Mouse (Mus musculus) right cerebral cortex, adult 2 months (tissue): Measurements from ENCODE around the gene Slc22a3.

Experiments used
- DNase-seq, 2 experiments: peaks; one replicate each; pipeline ENCODE4 v3.0.0; 2021 to 2022; ENCODE audit warnings: low spot score in 2 of 2

Gene Slc22a3

DNA sequence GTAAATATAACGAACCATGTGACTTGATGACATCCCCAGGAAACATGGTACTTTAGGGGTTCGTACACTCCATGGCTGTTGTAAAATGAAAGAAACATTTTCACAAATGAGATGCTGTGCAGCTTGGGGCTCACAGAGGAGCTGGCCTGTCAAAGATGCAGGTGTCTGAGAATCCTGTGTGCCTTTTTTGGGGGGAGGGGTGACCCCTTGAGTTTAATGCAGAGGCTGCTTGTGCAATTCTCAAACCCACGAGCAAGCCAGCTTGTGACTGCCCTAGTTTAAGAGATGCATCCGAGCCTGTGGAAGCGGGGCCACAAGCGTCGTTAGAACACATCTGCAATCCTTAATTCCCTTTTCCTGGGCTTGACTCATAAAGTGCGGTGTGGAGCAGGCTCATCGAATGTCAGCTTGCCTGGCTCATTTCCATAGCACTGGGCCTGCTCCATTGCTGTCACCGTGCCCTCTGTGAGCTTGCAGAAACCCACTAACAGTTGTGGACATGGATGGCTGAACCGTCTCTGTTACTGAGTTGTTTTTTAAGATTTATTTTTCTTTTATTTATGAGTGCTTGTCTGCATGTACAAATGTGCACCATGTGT is 98.1 kb downstream of the Slc22a3 start:
- DNase-seq = no peak

GRCm38 (mm10) chr17:12403420-12403819 is 104.1 kb downstream of the Slc22a3 start:
- no peak for DNase-seq

GRCm38 (mm10) chr17:12396163-12396677 is 111.3 kb downstream of the Slc22a3 start:
- no peak for DNase-seq

- DNase-seq = no peak
These were observed 119.3 kb downstream of the Slc22a3 start for GRCm38 (mm10) chr17:12388239-12388638.

GRCm38 (mm10) chr17:12387781-12388180 is 119.7 kb downstream of the Slc22a3 start:
- DNase-seq = no peak

DNA sequence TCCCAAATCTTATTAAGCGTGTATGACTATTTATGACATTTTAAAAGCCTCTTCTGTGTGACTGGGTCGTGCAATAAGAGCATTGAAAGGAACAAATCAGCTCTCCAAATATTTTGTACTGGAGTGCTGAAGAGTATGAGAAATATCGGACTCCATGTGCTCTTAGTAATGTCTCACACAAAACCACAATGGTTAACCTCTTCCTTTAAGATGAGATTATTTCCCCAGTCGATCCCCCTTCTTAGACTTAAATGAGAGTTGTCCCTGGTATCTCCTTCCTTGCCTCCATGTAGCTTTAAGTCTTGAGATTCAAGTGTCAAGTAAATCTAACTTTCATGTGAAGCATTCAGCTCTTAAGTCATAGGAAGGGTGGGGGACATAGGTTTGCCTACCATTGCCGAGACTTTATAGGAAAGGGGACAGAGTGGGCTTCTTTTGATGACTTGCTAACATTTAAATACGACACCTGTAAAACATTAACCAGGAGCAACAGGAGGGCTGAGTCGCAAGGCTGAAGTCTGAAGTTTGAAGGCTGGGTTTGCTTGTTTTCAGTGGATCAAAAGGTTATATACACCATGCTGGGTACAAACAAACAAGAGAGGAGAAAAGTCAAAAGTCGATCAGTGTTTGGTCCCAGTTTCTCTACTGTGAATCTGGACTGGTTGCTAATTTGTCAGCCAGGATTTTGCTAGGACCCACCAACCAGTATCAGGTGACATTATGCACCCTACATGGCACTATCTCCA is 122.3 kb downstream of the Slc22a3 start:
- no peak for DNase-seq

DNA sequence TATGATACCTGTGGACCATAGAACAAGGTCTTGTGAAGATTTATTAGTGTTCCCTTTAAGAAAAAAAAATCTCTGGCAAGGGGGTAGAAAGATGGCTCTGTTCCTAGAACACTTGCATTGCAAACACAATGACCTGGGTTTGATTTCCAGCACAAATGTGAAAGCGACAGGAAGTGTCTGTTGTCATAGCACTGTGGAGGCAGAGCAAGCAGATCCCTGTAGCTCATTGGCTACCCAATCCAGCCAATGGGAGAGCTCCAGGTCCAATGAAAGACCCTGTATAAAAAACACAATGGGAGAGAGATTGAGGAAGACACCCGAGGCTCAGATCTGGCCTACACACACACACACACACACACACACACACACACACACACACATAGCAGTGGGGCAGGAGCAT is 125.0 kb downstream of the Slc22a3 start:
- DNase-seq = no peak

GRCm38 (mm10) chr17:12381579-12381978 is 125.9 kb downstream of the Slc22a3 start:
- DNase-seq = no peak

GRCm38 (mm10) chr17:12380287-12380686 is 127.2 kb downstream of the Slc22a3 start:
- no peak for DNase-seq

DNA sequence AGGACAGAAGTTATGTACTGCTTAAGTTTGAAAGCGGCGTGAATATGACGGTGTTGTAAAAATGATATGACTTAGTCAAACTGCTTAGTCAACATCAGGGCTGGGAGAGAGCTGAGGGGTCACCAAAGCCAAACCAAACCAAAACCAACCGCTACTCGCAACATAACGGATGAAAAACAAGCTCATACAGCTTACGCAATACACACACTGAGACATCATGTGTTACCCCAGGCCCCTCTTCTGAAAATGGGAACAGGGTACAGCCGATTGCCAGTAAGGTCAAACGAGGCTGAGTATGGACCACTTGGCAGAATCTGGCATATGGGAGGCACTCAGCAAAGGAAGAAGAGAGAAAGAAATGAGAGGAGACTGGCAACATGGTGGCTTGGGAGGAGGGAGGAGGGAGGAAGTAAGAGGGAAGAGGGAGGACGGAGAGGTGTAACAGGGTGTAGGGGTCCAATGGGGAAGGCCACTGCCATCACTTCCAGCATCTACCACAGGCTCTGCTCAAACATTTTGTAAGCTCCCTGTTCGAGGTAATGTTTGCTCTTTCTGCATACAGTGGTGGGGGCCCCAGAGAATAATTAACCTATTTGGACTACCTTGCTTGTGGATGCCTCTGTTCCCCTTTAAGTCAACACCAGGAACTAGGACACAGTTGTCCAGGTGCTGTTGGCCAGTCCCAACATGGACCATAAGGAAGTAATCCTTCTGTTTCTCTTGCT is 129.4 kb downstream of the Slc22a3 start, which contains the start of gene Plg:
TSS of gene Plg (plus strand) at position 628 of the 725 bp plus-strand sequence.
- no peak for DNase-seq

GRCm38 (mm10) chr17:12373601-12374144 is 133.8 kb downstream of the Slc22a3 start:
- DNase-seq = no peak

GRCm38 (mm10) chr17:12372021-12372420 is 135.5 kb downstream of the Slc22a3 start:
- peak; percentile 67 to 71 for DNase-seq

- DNase-seq = peak in 1 of 2 experiments; percentile 16
These were observed 136.1 kb downstream of the Slc22a3 start for GRCm38 (mm10) chr17:12371310-12371925.

DNA sequence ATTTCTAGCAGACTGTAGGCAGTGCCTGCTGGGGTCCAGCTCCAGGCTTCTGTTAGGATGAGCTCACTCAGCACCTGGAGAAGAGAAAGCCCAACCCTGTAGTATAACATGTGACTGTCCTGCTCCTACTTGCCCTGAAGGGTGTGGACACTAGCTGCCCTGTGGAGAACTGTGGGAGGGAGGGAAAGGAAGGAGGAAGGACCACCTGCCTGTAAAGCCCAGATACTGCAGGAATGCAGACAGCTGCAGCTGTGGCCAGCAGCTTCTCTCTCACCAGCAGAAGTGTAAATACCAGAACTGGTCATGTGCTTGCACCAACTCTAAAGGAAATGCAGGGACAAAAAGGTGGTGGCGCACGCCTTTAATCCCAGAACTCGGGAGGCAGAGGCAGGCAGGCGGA is 137.2 kb downstream of the Slc22a3 start:
- no peak for DNase-seq

- DNase-seq = no peak
These were observed 138.1 kb downstream of the Slc22a3 start for GRCm38 (mm10) chr17:12369393-12369792.
